Mouse (Mus musculus) limb, embryonic 11.5 days (tissue): ENCODE data around the gene Pepd. TPM values are rescaled to one million over a fixed set of nuclear protein-coding genes. Genes with fewer than 3 reads are reported as not detected.

Experiments
- ATAC-seq: fragments of 200-750 bp; cut with Nextera tagmentation; 2 replicates; pipeline ENCODE4 v1.8.0; 2017; ENCODE audit warnings: low read depth; ENCODE audit not compliant: insufficient number of reproducible peaks, low FRiP score, low TSS enrichment
- DNase-seq: peaks from one replicate; pipeline ENCODE4 v3.0.0-alpha.2; 2015; ENCODE audit warnings: low spot score
- H3K27ac ChIP-seq: fragments of 300-500 bp; sonication (generic); replicated peaks from 2 replicates; pipeline ENCODE4 v1.5.1; 2014; ENCODE audit warnings: low read depth, mild to moderate bottlenecking, low read length
- H3K27me3 ChIP-seq: fragments of 300-500 bp; sonication (generic); 2 replicates; pipeline ENCODE4 v1.6.1; 2014; ENCODE audit warnings: mild to moderate bottlenecking, low read length, mixed read lengths; ENCODE audit not compliant: control insufficient read depth, insufficient read depth
- H3K36me3 ChIP-seq: fragments of 300-500 bp; sonication (generic); 2 replicates; pipeline ENCODE4 v1.6.1; 2014; ENCODE audit warnings: mild to moderate bottlenecking, low read length, moderate library complexity, mixed read lengths; ENCODE audit not compliant: control insufficient read depth, insufficient read depth
- H3K4me1 ChIP-seq: fragments of 300-500 bp; sonication (generic); 2 replicates; pipeline ENCODE4 v1.6.1; 2014; ENCODE audit warnings: low read length, mixed read lengths; ENCODE audit not compliant: control insufficient read depth, insufficient read depth
- H3K4me2 ChIP-seq: fragments of 300-500 bp; sonication (generic); 2 replicates; pipeline ENCODE4 v1.6.1; 2014; ENCODE audit warnings: low read depth, mild to moderate bottlenecking, moderate library complexity; ENCODE audit not compliant: severe bottlenecking
- H3K4me3 ChIP-seq: fragments of 300-500 bp; sonication (generic); 2 replicates; pipeline ENCODE4 v1.5.1; 2014; ENCODE audit warnings: low read depth, low read length
- H3K9ac ChIP-seq: fragments of 300-500 bp; sonication (generic); 2 replicates; pipeline ENCODE4 v1.6.1; 2014; ENCODE audit warnings: mild to moderate bottlenecking, low read length
- H3K9me3 ChIP-seq: fragments of 300-500 bp; sonication (generic); 2 replicates; pipeline ENCODE4 v1.6.1; 2016; ENCODE audit warnings: low read length; ENCODE audit not compliant: control insufficient read depth
- WGBS: fragments of 180-500 bp; shearing (Covaris S2); extraction: QIAGEN DNeasy Blood & Tissue Kit; methylation state at CpG from one replicate; pipeline ENCODE4 v1.1.7; 2014; 5-methylcytosine and 5-hydroxymethylcytosine counted together
- microRNA-seq: library from miRNA; unstranded; fragments of <30 nt; microRNA quantifications from one replicate; pipeline ENCODE4, GENCODE M21; 2016
- polyA plus RNA-seq: library from polyadenylated mRNA; unstranded; fragments of >200 nt; fragmentation: Nextera tagmentation; extraction: Ambion mirVana; gene quantifications from 2 replicates; pipeline ENCODE4 v1.2.1, GENCODE M21; 2014

Pepd gene
- polyA plus RNA-seq, 1 experiment from 2014 or later = 68.6 TPM

DNA sequence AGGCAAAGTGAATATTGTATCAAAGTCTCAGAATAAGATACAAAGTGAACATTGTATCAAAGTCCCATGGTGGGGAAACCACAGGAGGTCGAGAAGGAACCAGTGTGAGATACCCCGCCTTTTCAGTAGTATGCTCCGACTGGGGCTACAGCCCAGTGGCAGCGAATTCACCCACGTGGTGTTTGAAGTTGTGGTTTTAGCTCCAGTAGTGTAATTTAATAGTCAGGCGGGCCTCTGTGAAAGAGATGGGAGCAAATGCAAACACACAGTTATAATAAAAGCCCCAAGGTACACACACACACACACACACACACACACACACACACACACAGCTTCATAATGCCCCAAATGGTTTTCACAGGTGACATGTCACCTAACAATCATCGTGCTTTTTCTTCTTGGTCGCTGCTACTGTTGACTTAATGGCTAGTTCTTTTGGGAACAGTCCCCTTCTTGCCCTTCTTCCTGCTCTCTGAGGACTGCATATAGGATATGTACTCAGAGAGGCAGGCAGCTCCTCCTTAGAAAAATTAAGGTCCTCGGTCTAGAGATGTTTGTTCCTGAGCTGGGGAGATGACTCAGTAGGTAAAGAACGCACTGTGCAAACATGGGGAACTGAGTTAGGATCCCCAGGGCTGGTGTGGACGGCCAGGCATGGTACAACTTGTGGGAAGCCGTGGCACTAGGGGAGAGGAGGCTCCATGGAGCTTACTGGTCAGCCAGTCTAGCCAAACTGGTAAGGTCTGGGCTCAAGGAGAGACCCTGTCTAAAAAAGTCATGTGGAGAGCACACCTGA is 172.6 kb downstream of the Pepd start:
- H3K4me1 ChIP-seq = peaks cover 14% of the 10 kb centered on the region
- H3K4me2 ChIP-seq = no peak overlapping the region
- WGBS = 80% methylated on average over 12 of the region's 12 CpGs
- ATAC-seq = no peak
- no peaks in the 10 kb centered on the region for H3K36me3 ChIP-seq
- H3K27me3 ChIP-seq = no peaks in the 10 kb centered on the region
- H3K9ac ChIP-seq = no peak overlapping the region
- H3K4me3 ChIP-seq = no peak overlapping the region
- no peak overlapping the region for H3K27ac ChIP-seq
- H3K9me3 ChIP-seq = no peaks in the 10 kb centered on the region
- DNase-seq = no peak

DNA sequence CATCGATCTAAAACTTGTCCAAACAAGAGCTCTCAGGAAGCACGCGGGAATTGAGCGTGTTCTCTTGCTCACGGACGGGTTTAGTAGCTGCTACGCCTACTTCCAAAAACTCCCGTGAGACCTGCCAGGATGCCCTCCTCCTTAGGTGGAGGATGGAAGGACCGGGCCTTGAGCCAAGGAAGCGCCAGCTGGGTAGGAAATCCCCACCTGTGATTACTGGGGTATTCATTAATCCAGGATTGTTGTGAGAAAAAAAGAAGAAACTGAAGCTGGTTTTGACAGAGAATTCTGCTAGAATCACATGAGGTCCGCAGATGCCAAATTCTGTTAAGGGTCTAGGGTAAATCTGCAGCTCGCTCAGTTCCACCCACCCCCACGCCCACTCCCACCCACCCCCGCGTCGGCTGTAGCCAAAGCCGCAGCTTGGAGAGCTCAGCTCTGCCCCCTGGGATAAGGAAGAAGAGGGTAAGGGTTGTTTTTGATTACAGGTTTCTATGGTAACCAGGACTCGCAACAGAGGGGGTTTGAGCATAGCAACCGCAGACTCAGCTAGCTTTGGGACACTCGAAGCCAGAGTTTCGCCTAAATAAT is 174.2 kb downstream of the Pepd start:
- H3K4me3 ChIP-seq = no peak overlapping the region; the same call in 1 of the 2 replicates
- 1% methylated on average over 21 of the region's 21 CpGs for WGBS
- H3K27me3 ChIP-seq = no peaks in the 10 kb centered on the region
- DNase-seq (peak; percentile 50), ATAC-seq (no peak)
- no peaks in the 10 kb centered on the region for H3K9me3 ChIP-seq
- no peak overlapping the region for H3K27ac ChIP-seq
- peaks cover 7% of the 10 kb centered on the region; the same call in 1 of the 2 replicates for H3K4me1 ChIP-seq
- no peak overlapping the region for H3K9ac ChIP-seq
- no peaks in the 10 kb centered on the region for H3K36me3 ChIP-seq
- peak overlapping the region; percentile 44 for H3K4me2 ChIP-seq

DNA sequence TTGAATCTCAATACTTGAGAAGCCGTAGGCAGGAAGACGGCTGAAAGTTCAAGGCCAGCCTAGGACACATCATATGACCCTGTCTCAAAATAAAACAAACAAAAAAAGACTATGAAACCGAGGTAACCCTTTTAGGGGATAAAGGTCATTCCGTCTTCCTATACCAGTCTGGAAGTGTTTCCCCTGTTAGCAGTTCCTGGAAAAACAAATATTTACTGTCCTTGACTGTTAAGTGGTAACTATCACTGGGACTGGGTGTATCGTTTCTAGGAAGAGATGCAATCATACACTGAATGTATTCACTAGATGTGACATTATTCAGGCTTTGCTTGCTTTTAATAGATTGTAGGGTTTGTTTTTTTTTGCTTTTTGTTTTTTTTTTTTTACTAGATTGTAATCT is 178.4 kb downstream of the Pepd start:
- H3K27ac ChIP-seq = no peak overlapping the region
- no peak overlapping the region for H3K9ac ChIP-seq
- H3K27me3 ChIP-seq = no peaks in the 10 kb centered on the region
- no peak for ATAC-seq
- no peaks in the 10 kb centered on the region for H3K9me3 ChIP-seq
- no peak overlapping the region for H3K4me2 ChIP-seq
- WGBS = 85% methylated on average over 5 of the region's 5 CpGs
- DNase-seq = no peak
- no peaks in the 10 kb centered on the region for H3K36me3 ChIP-seq
- peaks cover 7% of the 10 kb centered on the region; the same call in 1 of the 2 replicates for H3K4me1 ChIP-seq
- H3K4me3 ChIP-seq = no peak overlapping the region

Small RNA genes within 50 kb of the gene (microRNA-seq; reads per million reads assigned to microRNA genes)
- not detected for gene Gm25033

Other genes starting within 250 kb of the Pepd start
- 1.2 and 2.6 TPM in 2 replicates for gene Chst8, start 99.7 kb upstream of the Pepd start, polyA plus RNA-seq
- gene Cebpg, start 144.2 kb downstream of the Pepd start, polyA plus RNA-seq = 38.1 and 39.6 TPM in 2 replicates
- gene Cebpa, start 206.9 kb downstream of the Pepd start, polyA plus RNA-seq = 0.58 and 0.67 TPM in 2 replicates